Mouse (Mus musculus) liver, embryonic 13.5 days (tissue): ENCODE measurements around the gene F830045P16Rik. TPM values are rescaled to one million over a fixed set of nuclear protein-coding genes. Genes with fewer than 3 reads are reported as not detected.
"Not testable (repeated sequence)": the region's sequence is repeated elsewhere in the genome, so short reads cannot be mapped to it uniquely, and the experiment has no call there.

Experiments used
- ATAC-seq: fragments of 200-750 bp; cut with Nextera tagmentation; 2 replicates; pipeline ENCODE4 v1.8.0; 2017; ENCODE audit warnings: low read depth, mild to moderate bottlenecking, moderate number of reproducible peaks, moderate library complexity
- DNase-seq: peaks from one replicate; pipeline ENCODE4 v3.0.0; 2022
- H3K27ac ChIP-seq: fragments of 300-500 bp; sonication (generic); 2 replicates; pipeline ENCODE4 v1.5.1; 2015; ENCODE audit warnings: moderate library complexity, mild to moderate bottlenecking, inconsistent platforms
- H3K27me3 ChIP-seq: fragments of 300-500 bp; sonication (generic); 2 replicates; pipeline ENCODE4 v1.6.1; 2015; ENCODE audit warnings: mild to moderate bottlenecking, inconsistent platforms
- H3K36me3 ChIP-seq: fragments of 300-500 bp; sonication (generic); 2 replicates; pipeline ENCODE4 v1.6.1; 2015; ENCODE audit warnings: mild to moderate bottlenecking, inconsistent platforms
- H3K4me1 ChIP-seq: fragments of 300-500 bp; sonication (generic); replicated peaks from 2 replicates; pipeline ENCODE4 v1.6.1; 2015; ENCODE audit warnings: inconsistent platforms
- H3K4me2 ChIP-seq: fragments of 300-500 bp; sonication (generic); 2 replicates; pipeline ENCODE4 v1.6.1; 2015; ENCODE audit warnings: inconsistent platforms, mild to moderate bottlenecking, moderate library complexity
- H3K4me3 ChIP-seq: fragments of 300-500 bp; sonication (generic); replicated peaks from 2 replicates; pipeline ENCODE4 v1.5.1; 2015; ENCODE audit warnings: mild to moderate bottlenecking, inconsistent platforms
- H3K9ac ChIP-seq: fragments of 300-500 bp; sonication (generic); 2 replicates; pipeline ENCODE4 v1.6.1; 2015; ENCODE audit warnings: mild to moderate bottlenecking, inconsistent platforms
- H3K9me3 ChIP-seq: fragments of 300-500 bp; sonication (generic); replicated peaks from 2 replicates; pipeline ENCODE4 v1.6.1; 2016; ENCODE audit warnings: inconsistent platforms
- WGBS: fragments of 180-500 bp; shearing (Covaris S2); methylation state at CpG from one replicate; pipeline ENCODE4 v1.1.7; 2015; ENCODE audit not compliant: insufficient replicate concordance; 5-methylcytosine and 5-hydroxymethylcytosine counted together
- polyA plus RNA-seq: library from polyadenylated mRNA; unstranded; fragments of >200 nt; fragmentation: Nextera tagmentation; extraction: Ambion mirVana; gene quantifications from 2 replicates; pipeline ENCODE4 v1.2.1, GENCODE M21; 2015

Gene F830045P16Rik
- polyA plus RNA-seq, 1 experiment from 2014 or later: not detected

DNA sequence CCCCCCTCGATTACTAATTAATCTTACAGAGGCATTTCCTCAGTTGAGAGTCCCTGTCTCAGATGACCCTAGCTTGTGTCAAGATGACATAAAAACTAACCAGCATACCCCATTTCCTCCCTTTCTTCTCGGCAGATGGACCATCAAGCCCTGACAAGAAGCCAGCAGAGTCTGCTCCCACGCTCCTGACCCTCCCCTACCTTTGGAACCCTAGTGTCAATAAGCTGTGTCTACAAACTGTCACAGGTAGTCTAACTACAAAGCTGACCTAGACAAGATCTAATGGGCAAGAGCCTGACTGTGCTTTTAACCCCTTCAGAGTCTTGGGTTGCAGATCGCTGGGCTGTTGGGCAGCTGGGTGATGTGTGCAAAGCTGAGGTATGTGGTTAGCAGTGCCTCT, 10.1 kb downstream of the F830045P16Rik start:
- ATAC-seq: peak; percentile 81
- no peak overlapping the region for H3K27ac ChIP-seq
- H3K4me3 ChIP-seq: no peak overlapping the region
- 43% methylated on average over 4 of the region's 4 CpGs for WGBS
- peaks cover 15% of the 10 kb centered on the region; the same call in 1 of the 2 replicates for H3K4me1 ChIP-seq
- H3K27me3 ChIP-seq: no peaks in the 10 kb centered on the region
- DNase-seq: no peak
- no peaks in the 10 kb centered on the region for H3K36me3 ChIP-seq
- no peak overlapping the region for H3K4me2 ChIP-seq
- no peaks in the 10 kb centered on the region for H3K9me3 ChIP-seq
- H3K9ac ChIP-seq: no peak overlapping the region

DNA sequence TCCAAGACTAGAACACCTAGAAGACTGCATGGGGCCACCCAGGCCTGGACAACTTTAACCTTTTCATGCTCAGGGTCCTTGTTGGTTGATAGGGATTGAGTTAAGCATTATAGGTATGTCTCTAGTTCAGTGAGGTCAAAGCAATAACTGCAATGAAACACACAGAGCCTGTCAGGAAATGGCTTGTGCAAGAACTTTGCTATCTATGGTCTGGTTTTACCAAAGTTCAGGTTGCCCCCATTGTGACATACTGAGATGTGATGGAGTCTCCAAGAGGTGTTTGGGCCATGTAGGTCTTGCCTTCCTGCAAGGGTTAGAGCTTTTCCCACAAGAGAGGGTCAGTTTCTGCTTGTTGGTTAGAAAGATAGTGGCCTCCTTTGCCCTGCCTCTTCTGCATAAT, 10.8 kb downstream of the F830045P16Rik start:
- no peaks in the 10 kb centered on the region for H3K36me3 ChIP-seq
- DNase-seq: no peak
- H3K27me3 ChIP-seq: no peaks in the 10 kb centered on the region
- H3K4me2 ChIP-seq: no peak overlapping the region
- no peaks in the 10 kb centered on the region for H3K9me3 ChIP-seq
- no peak overlapping the region for H3K4me3 ChIP-seq
- 0 out of 2 replicates have a peak, but pooled peaks have one; percentile 14 for ATAC-seq
- H3K27ac ChIP-seq: no peak overlapping the region
- peaks cover 15% of the 10 kb centered on the region; the same call in 1 of the 2 replicates for H3K4me1 ChIP-seq
- H3K9ac ChIP-seq: no peak overlapping the region

DNA sequence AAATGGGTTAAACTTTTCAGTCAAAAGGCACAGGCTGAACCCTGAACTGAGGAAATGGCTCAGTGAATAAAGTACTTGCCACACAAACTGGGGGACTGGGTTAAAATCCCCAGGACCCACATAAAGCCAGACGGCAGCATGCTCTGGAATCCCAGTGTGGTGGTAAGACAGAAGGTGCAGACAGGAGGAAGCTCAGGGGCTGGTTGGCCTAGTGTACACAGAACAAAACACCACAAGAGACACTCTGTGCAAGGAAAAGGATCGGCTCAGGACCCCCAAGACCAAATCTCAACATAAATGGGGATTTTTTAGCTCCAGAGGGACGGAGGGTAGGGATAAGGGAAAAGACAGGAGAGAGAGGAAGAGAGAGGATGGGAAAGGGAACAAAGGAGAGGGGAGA, 17.9 kb downstream of the F830045P16Rik start:
- Histone ChIP-seq H3K27ac (no peak overlapping the region), H3K9me3 (no peaks in the 10 kb centered on the region), H3K9ac (no peak overlapping the region), H3K4me3 (no peak overlapping the region), H3K4me2 (no peak overlapping the region), H3K4me1 (no peaks in the 10 kb centered on the region), H3K36me3 (no peaks in the 10 kb centered on the region), H3K27me3 (no peaks in the 10 kb centered on the region)
- ATAC-seq (no peak), DNase-seq (no peak)
- WGBS: 62% methylated on average over 3 of the region's 3 CpGs

DNA sequence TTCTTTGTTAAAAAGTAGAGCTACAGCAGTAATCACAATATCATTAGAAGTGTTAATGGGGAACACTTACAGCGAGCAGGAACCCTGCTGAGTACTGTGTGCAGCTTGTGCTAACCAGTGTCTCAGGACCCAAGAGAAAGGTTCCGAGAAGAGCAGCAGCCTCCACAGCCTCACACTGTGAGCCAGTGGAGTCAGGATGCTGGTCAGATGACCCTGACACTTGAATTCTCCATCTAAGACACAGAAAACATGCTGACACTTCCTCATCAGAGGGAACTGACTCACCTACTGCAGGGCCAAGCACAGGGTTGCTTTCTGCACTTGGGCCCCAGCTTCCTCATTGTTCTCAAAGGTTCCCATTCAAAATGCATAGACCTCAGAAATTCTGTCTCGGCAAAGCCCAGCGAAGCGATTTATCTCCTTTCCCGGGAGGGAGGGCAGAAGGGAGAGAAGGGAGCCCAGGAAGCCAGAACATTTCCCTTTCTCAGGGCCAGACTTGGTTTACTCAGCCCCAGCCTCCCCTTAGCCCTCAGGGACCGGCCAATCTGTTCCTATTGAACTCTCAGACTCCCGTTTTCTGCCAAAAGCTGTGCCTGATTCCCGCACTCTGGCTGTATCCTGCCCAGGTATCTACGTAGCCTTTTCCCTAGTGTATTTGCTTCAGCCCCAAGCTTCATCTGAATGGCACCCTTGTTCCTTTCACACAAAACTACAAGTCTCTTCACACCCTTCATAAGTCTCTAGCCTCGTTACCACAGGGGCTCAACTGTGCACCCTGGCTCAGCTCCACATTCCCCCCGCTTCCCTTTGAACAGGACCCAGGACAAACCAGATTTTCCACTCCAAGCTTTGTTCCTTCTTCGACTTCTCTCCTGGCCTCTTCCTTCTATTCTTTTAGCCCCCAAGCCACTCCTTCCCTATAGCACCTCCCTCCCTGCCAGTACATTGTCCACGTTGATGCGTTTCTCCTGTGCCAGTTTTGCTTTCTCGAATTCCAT, 21.2 kb downstream of the F830045P16Rik start:
- Histone ChIP-seq H3K27me3 (no peaks in the 10 kb centered on the region), H3K9me3 (no peaks in the 10 kb centered on the region), H3K4me1 (no peaks in the 10 kb centered on the region), H3K9ac (no peak overlapping the region), H3K36me3 (no peaks in the 10 kb centered on the region), H3K4me3 (no peak overlapping the region), H3K4me2 (no peak overlapping the region), H3K27ac (peak overlapping the region; percentile 63)
- DNase-seq: no peak
- ATAC-seq: peak; percentile 43; the same call in 1 of the 2 replicates
- 44% methylated on average over 16 of the region's 16 CpGs for WGBS

DNA sequence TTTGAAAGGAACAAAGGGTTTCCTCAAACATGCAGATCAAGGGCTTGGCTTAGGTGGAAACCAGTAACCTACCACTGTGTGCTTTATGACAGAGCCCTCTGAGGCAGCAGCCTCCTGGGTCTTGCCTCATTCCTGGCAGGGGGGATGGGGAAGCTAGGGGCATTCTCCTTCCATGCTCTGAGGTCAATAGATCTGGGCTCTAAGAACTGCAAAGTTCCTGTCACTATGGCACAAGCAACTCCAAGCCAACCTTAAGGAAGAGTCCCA, 22.1 kb downstream of the F830045P16Rik start:
- Histone ChIP-seq H3K4me3 (no peak overlapping the region), H3K4me2 (no peak overlapping the region), H3K36me3 (no peaks in the 10 kb centered on the region), H3K4me1 (no peaks in the 10 kb centered on the region), H3K27me3 (no peaks in the 10 kb centered on the region), H3K27ac (peak overlapping the region; percentile 44), H3K9me3 (no peaks in the 10 kb centered on the region), H3K9ac (no peak overlapping the region)
- no peak for ATAC-seq
- no peak for DNase-seq

DNA sequence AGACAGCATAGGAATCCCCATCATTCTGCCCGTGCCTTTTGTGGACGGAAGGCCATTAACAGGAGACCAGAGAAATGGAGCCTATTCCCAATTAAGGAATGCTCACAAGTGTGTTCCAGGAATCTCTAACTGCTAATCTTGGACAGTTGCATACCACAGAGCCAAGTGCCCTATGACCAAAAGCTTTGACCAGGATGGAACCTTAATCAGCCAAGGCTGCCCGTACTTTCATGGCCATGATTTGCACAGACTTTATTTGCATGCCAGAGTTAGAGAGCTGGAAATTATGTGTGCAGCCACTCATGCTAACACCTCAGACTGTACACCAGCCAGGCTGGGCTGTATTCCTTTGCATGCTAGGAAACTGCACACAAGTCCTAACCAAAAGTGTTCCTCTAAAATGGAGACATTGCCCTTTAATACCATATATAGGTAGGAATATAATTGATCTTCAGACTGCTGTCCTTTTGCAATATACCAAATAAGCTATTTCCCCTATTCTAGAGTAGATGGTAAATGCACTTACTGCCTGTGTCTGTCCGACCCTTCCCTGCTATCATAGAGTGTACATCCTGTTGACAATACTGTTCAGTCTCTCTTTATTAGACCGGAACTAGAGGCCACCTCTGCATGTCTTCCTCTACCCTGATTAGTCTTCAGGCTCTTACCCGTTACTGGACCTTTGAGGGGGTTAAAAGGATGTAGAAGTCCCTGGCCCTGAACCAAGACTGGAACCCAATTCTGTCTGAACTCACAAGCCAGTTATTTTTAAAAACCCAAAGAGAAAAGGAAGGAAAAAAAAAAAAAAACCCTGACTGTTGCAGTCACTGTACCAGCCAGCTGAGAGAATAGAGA, 22.6 kb downstream of the F830045P16Rik start:
- Histone ChIP-seq H3K9me3 (no peaks in the 10 kb centered on the region), H3K4me2 (no peak overlapping the region), H3K27ac (no peak overlapping the region), H3K9ac (no peak overlapping the region), H3K4me3 (no peak overlapping the region), H3K36me3 (no peaks in the 10 kb centered on the region), H3K27me3 (no peaks in the 10 kb centered on the region), H3K4me1 (no peaks in the 10 kb centered on the region)
- ATAC-seq: peak; percentile 51; the same call in 1 of the 2 replicates
- 43% methylated on average over 6 of the region's 6 CpGs for WGBS
- no peak for DNase-seq

DNA sequence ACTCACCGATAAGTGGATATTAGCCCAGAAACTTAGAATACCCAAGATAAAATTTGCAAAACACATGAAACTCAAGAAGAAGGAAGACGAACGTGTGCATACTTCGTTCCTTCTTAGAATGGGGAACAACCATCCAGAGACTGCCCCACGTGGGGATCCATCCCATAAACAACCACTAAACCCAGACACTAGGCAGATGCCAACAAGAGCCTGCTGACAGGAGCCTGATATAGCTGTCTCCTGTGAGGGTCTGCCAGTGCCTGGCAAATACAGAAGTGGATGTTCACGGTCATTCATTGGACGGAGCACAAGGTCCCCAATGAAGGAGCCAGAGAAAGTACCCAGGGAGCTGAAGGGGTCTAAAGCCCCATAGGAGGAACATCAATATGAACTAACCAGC, 24.3 kb downstream of the F830045P16Rik start:
- not testable (repeated sequence) for H3K27me3 ChIP-seq, H3K4me3 ChIP-seq, H3K4me1 ChIP-seq, H3K9me3 ChIP-seq, ATAC-seq, H3K9ac ChIP-seq, H3K27ac ChIP-seq, H3K4me2 ChIP-seq, H3K36me3 ChIP-seq, DNase-seq
- 63% methylated on average over 7 of the region's 7 CpGs for WGBS

DNA sequence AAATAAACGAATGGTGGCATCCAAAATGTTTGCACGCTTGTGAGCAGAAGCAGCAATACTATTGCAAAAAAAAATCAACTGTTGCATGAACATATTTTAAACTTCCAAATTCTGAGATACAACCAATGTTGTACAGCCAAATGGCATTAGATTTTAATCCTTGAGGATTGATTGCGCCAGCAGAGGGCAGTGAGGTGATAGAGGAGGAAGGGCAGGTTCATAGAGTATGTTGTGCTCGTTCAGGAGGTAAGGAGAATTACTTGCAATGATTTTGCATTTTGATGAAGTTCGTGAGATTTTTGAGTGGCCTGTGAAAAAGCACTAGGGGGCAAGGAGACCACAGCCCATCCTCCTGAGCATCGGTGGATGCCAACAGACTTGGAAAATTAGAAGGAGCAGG, 33.8 kb downstream of the F830045P16Rik start:
- Histone ChIP-seq H3K4me2 (no peak overlapping the region), H3K9me3 (no peaks in the 10 kb centered on the region), H3K4me3 (no peak overlapping the region), H3K9ac (no peak overlapping the region), H3K4me1 (no peaks in the 10 kb centered on the region), H3K36me3 (no peaks in the 10 kb centered on the region), H3K27me3 (no peaks in the 10 kb centered on the region), H3K27ac (no peak overlapping the region)
- no peak for ATAC-seq
- 18% methylated on average over 6 of the region's 6 CpGs for WGBS
- no peak for DNase-seq

DNA sequence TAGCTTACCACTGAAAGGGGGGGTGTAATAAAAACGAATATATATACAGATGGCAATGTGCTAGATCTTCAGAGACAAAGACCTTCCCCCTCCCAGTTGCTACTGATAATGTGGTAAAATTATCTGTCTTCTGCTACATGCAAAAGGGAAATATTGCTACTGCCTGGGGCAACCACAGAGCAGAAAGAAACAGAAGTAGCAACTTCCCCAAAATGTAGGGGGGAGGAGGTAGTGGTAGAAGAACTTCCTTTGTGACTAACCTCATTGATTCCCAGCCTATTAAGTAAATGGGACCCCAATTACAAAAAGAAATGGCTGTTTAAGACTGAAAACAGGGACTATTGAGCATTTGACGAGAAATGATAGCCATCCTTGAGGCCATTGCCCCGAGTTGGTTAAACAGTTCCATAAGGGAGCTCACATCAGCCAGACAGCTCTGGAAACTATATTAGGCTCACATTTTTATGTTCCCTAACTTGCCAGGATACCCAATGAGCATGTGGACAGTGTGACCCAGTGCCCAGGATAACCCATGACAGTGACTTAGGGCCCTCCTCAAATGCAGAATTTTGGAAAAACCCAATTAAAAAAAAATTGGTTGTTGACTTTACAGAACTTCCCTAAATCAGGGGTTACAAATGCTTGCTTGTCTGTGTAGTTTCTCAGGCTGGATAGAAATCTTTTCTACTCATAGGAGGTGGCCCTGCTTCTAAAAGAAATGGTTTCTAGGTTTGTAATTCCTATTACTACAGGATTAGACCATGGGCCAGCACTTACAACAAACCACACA, 46.7 kb downstream of the F830045P16Rik start:
- WGBS: 10% methylated on average over 3 of the region's 3 CpGs
- no peak for DNase-seq
- H3K27ac ChIP-seq: no peak overlapping the region
- no peak overlapping the region for H3K4me3 ChIP-seq
- no peak overlapping the region for H3K9ac ChIP-seq
- H3K4me2 ChIP-seq: no peak overlapping the region
- H3K27me3 ChIP-seq: no peaks in the 10 kb centered on the region
- H3K36me3 ChIP-seq: no peaks in the 10 kb centered on the region
- H3K9me3 ChIP-seq: no peaks in the 10 kb centered on the region
- no peak for ATAC-seq
- H3K4me1 ChIP-seq: no peaks in the 10 kb centered on the region

DNA sequence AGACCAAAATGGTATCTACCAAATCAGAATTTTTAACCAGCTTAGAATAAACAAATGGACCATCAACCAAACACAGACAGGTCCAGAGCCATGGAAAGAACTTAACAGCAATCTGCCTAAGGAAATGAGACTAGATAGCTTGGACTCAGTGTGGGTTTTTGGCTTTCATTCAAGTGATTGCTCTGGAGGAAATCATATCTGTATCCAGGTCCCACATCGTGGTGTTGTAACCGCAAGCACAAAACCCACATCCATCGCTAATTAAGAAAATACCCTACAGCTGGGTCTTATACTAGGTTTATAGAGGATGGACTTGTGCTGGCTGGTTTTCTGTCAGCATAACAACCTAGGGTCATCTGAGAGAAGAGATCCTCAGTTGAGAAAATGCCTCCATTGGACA, 53.3 kb downstream of the F830045P16Rik start:
- Histone ChIP-seq H3K4me1 (no peaks in the 10 kb centered on the region), H3K27me3 (no peaks in the 10 kb centered on the region), H3K4me3 (no peak overlapping the region), H3K4me2 (no peak overlapping the region), H3K36me3 (no peaks in the 10 kb centered on the region), H3K9me3 (no peaks in the 10 kb centered on the region), H3K9ac (no peak overlapping the region), H3K27ac (no peak overlapping the region)
- 44% methylated on average over 3 of the region's 3 CpGs for whole genome bisulfite sequencing
- ATAC-seq: no peak
- DNase-seq: no peak

DNA sequence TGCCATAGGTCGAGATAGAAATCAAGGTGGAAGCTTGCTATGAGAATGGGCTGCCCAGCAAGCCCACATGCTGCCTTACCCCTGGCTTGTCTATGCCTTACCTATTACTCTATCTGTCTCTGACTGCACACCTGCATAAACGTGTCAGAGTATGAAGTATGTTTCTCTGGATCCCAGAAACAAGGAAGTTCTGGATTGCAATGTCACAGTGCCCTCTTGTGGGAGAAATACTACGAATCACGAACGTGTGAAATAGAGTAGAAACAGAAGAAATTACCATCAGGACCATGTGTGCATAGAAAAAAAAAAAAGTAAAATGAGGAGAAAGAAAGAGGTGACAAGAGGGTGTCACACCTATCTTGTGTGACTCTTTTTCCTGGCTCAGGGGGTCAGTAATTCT, 64.5 kb downstream of the F830045P16Rik start:
- no peaks in the 10 kb centered on the region for H3K27me3 ChIP-seq
- DNase-seq: no peak

More for the DNA sequence above, 64.5 kb downstream of the F830045P16Rik start:
- ATAC-seq: no peak
- peaks cover 5% of the 10 kb centered on the region; the same call in 1 of the 2 replicates for H3K4me1 ChIP-seq
- no peaks in the 10 kb centered on the region for H3K36me3 ChIP-seq
- H3K9me3 ChIP-seq: no peaks in the 10 kb centered on the region
- no peak overlapping the region for H3K9ac ChIP-seq
- H3K4me2 ChIP-seq: no peak overlapping the region
- H3K27ac ChIP-seq: no peak overlapping the region
- H3K4me3 ChIP-seq: no peak overlapping the region
- 11% methylated on average over 5 of the region's 5 CpGs for WGBS
